Mouse (Mus musculus) frontal cortex, postnatal 14 days (tissue): ENCODE results near the gene Il6ra.
A peak's percentile ranks its signal among the peaks of the same experiment; 100 is the strongest.
"Not testable (repeated sequence)": the region's sequence is repeated elsewhere in the genome, so short reads cannot be mapped to it uniquely, and the experiment has no call there.

Experiments used
- DNase-seq, 2 experiments: peaks; one replicate each; pipeline ENCODE4 v3.0.0; 2022; ENCODE audit warnings: low spot score in 2 of 2

Il6ra gene

DNA sequence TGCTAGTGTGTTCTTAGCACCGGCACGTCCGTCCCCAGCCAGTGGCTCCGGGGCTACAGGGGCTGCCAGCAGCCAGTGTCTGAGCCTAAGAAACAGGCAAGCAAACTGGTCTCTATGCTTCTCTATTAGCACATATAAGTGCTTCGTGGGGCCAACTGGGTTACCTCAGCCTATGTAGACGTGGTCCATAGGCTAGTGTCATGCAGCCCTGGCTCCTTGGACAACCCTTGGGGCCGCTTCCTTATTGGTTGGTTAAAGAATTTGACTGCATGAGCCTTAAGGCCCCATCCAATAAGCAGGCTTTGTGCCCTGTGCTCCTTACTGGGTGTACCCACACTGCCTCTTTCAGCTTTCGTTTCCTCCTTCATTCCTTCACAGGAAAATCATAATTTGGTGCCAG, 37.2 kb downstream of the Il6ra start:
- DNase-seq = no peak

- DNase-seq = no peak
Measured at GRCm38 (mm10) chr3:89875021-89875420, 38.0 kb downstream of the Il6ra start.

- no peak for DNase-seq
Measured at GRCm38 (mm10) chr3:89874076-89874475, 38.9 kb downstream of the Il6ra start.

- DNase-seq = no peak
Measured at GRCm38 (mm10) chr3:89872684-89873083, 40.3 kb downstream of the Il6ra start.

GRCm38 (mm10) chr3:89872209-89872608, 40.8 kb downstream of the Il6ra start:
- DNase-seq = no peak

DNA sequence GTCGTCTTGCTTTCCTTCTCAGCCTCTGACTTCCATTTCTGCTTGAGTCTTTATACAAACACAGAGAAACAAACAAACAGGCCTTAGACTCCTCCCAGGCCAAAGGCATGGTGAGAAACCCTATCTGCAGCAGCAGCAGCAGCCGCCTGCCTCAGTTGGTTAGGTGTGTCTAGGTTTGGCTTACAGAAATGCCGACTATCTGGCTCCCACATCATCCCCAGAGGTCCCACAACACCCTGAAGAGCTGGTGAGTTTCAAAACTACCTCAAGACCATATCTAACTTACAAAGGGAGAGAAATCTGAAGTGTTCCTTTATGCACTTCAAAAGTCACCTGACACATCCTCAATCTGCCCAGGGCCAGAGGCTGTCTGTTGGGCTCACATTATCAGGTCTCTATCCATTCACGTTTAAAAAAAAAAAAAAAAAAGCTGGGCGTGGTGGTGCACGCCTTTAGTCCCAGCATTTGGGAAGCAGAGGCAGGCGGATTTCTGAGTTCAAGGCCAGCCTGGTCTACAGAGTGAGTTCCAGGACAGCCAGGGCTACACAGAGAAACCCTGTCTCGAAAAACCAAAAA, 41.6 kb downstream of the Il6ra start:
- no peak for DNase-seq

GRCm38 (mm10) chr3:89870472-89871271, 42.3 kb downstream of the Il6ra start:
- no peak for DNase-seq

- no peak for DNase-seq
Measured at GRCm38 (mm10) chr3:89869556-89869955, 43.4 kb downstream of the Il6ra start.

GRCm38 (mm10) chr3:89868956-89869355, 44.0 kb downstream of the Il6ra start:
- no peak for DNase-seq

DNA sequence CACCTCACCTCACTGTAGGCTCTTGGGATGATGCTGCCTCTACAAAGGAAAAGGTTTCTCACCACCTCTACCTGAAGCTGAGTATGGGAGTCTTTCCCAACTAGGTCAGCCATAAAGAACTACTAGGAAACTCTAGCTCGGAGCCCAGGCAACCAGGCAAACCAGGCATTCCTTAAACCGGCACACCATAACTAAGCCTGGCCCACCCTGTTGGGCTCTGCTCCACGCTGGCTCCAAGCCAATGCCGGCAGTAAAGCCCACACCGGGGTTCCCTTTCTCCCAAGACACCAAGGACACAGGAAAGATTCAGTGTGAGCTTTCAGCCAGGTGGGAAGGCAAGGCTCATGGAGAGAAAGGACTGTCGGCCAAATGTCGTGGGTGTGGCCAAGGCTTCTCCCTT, 44.6 kb downstream of the Il6ra start:
- no peak for DNase-seq

- DNase-seq = no peak
Measured at GRCm38 (mm10) chr3:89867651-89868050, 45.3 kb downstream of the Il6ra start.

DNA sequence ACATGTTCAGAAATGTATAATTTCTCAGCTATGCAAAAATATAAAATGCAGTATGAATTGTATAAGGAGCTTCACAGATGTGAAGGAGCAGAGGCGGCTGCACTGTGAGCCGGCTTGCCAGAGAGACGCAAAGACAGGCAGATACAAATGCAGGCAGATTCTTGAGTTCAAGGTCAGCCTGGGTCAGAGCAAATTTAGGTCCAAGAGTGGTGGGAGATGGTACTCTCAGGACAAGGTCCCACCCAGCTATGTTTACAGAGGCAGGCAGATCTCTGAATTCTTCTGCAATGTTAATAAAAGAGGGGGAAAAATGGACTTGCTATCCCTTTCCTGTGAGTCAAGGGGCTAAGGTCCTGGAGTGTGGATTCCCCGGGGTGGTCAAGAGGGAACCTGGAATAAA, 47.2 kb downstream of the Il6ra start:
- DNase-seq = no peak

DNA sequence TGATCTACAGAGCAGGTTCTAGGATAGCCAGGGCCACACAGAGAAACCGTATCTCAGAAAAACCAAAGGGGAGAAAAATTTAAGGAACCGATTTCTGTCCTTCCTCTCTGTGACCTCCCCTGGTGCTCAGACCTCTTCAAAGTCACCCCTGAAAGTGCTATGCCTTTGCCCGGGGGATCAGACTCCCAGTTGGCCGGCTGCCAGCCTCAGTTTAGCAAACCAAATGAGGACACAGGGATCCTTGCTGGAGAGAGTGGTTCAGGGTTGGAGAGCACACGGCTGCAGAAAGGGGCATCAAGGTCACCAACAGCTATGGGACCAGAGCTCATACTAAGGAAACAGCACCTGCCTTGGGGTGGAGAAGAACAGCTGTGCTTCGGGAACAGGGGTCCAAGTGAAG, 48.0 kb downstream of the Il6ra start:
- no peak for DNase-seq

DNA sequence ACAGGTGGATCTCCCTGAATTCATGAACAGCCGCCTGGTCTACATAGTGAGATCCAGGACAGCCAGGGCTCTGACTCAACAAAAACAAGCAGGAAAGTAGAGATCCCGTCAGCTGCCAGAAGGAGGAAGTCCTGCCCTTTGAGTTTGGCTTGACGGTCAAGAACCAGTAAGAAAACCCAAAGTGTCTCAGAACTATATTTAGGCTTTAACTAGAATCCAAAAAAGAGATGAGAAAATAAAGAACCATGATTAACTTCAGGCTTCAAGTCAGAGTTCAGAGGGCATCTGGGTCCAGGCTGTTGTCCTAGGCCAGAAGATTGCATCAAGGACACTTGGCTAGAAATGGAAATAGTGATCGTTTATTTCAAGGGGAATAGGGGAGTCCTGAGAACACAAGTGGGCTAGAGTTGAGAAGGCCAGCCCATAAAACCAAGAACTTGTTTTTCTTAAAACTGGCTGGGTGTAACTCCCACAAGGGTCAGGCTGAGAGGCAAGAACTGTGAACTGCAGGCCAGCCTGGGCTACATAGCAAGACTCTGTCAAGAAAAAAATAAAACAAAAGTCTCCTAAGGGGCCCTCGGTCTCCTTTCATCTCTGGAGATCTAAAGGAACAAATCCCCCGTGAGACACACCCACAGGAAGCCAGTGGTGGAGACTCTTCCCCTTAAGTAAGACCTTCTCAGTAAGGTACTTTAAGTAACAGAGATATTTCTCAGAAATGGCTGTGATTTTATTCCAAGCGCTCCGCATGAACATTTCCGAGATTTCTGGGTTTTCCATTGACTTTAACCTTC, 49.1 kb downstream of the Il6ra start:
- DNase-seq = no peak

- not testable (repeated sequence) for DNase-seq
Measured at GRCm38 (mm10) chr3:89863276-89863675, 49.7 kb downstream of the Il6ra start.

- no peak for DNase-seq
Measured at GRCm38 (mm10) chr3:89862182-89862761, 50.7 kb downstream of the Il6ra start.

- DNase-seq = no peak
Measured at GRCm38 (mm10) chr3:89861070-89861469, 51.9 kb downstream of the Il6ra start.

- no peak for DNase-seq
Measured at GRCm38 (mm10) chr3:89860343-89860742, 52.7 kb downstream of the Il6ra start.

DNA sequence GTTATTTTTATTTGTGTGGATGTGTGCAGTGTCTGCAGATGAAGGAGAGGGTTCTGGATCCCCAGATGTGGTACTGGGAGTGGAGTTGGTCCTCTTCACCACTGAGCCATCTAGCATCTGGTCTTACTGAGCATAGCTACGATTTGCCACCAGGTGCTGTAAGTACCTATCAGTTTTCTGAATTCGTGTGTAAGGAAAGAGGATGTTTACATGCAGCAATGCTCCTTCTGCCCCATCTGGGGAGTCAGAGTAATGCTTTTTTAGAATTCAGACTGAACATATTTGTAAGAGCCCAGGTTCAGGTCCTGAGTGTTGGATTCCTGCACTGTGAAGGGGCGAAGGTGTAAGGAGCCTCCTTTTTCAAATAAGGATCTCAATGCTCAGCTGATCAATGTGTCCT, 53.1 kb downstream of the Il6ra start:
- DNase-seq = no peak

DNA sequence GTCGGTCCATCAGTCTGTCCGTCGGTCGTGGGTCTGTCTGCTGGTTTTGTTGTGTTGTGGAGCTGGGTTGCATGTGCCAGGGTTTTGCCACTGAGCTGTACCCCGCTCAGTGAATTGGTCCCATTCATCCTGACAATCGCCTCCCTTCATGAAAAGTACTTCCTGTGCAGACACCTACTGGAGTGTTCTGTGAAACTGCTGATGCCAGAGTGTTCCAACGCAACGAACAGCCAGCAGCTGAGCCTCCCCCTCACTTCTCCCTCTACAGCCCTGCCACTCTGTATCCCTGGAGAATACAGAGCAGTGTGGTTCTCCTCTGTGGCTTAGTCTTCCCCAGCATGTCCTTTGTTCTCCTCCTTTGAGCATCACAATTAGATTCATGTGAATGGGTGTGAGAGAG, 54.1 kb downstream of the Il6ra start:
- DNase-seq = peak; percentile 48 to 71

- DNase-seq = no peak
Measured at GRCm38 (mm10) chr3:89858123-89858522, 54.9 kb downstream of the Il6ra start.

DNA sequence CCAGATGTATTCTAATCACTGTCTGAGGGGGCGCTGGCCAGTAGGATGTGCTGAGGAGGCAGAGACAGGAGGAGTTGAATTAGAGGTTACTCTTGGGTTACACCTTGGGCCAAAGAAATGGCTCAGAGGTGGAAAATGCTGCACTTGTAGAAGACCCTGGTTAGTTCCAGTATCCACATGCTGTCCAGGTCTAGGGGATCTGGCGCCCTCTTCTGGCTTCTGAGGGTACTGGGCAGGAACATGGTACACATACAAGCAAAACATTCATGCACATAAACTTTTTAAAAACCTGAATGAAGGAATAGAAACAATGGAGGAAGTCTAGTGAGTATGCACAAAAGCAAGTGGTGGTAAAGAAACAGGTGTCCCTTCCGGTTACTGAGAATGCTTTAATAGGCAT, 55.6 kb downstream of the Il6ra start:
- DNase-seq = no peak
